Mouse (Mus musculus): ENCODE measurements around the gene Gm10392.

DNA sequence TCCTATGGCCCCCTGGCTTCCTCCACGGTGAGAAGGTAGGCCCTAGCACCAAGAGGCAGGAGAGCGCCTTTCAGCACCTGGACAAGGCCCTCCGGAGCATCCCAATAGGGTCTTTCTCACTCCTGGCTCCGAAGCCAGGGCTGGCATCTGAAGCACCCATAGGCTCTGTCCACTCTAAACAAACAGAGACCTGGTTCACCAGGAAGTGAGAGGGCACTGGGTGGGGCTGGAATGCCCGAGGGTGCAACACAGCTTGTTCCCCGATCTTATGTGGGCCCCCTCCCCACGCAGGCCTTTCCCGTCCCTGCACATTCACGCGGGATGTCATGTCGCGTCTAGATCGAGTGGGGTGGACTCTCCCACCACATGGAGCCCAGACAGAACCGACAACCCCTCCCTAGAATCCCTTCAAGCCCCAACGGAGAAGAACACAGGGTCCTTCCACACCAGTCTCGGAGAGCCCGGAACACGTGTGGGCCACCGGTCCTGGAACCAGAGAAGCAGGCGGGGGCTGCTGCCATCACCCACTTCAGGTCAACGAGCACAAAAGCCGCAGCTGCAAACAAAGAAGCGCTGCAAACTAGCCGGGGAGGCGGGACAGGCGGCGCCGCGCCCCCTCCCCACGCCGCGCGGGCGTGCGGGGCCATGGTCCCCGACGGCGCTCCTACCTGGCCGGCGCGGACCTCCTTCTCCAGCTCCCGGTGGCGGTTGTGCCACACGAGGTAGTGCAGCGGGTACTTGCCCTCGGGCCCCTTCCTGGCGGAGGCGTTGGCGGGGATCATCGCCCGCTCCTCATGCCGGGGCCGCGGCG, 30.0 kb downstream of the Gm10392 start:
- TF ChIP-seq GATA1 (IDR thresholded peaks at IDR 0.05; ENCODE audit: borderline replicate concordance, low read length): no peak
- TF ChIP-seq FLI1 (IDR thresholded peaks at IDR 0.05; ENCODE audit: low read length): no peak
